Mouse (Mus musculus) MEL-GATA-1-ER (cell line): ENCODE measurements at regions not wholly inside any gene's neighbourhood (a gene's known extent, or its start where the extent isn't known, plus 50 kb on each side); places are given as distances from the start of the nearest gene placed in this dataset.

Experiments used
- DNase-seq: peaks from one replicate; pipeline ENCODE4 v3.0.0-alpha.2; 2012; ENCODE audit warnings: low read depth; ENCODE audit errors: extremely low read depth

DNA sequence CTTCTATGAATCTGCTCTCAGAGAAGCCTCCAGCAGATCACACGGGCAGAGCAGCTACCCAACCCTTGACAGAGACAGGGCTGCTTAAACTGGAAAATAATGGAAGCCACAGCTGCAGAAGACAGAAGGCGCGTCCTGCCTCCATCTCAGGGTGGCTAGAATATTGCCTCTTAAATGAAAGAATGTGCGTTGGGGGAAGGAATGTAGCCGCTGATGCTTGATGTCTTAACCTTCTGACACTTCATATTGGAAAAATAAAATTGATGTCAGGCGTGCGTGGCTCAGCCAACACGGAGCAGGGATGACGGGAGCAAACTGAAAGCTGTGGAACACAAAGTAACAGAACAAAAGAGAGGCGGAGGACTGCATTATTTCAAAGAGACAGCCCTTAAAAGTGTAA is 114.6 kb upstream of the Ppm1h start:
- DNase-seq = no peak

DNA sequence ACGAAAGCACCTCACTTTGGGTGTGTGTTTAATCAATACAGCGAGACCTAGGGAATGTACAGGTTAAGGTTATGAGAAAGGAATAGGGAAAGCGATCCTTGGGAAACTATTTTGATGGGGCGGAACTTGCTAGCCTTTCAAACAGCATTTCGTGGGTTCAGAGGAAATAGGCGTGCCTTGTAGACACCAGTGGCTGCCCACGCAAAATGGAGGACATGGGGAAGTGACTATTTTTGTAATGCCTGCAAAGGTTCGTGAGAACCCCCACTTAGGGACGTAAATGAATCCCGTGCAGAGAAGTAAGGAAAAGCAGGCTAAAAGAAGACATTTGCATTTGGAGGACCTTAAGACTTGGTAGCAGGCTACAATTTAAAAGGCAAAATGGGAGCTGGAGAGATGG is 114.1 kb upstream of the Ppm1h start:
- DNase-seq = no peak

DNA sequence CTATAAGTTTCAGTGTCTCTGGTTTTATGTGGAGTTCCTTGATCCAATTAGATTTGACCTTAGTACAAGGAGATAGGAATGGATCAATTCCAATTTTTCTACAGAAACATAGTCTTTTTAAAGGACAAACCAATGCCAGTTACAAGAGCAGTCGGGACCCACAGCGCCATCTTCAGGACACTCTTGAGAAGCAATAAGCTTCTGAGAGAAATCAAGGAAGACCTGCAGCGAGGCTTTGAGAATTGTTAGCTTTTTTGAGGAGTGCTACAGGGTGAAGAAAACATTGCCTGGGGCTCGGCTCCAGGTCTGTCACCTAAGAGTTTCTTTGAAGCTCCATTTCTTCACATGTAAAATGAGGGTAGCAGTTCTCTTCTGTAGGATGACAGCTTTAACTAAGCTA is 112.0 kb upstream of the Ppm1h start:
- DNase-seq = no peak

DNA sequence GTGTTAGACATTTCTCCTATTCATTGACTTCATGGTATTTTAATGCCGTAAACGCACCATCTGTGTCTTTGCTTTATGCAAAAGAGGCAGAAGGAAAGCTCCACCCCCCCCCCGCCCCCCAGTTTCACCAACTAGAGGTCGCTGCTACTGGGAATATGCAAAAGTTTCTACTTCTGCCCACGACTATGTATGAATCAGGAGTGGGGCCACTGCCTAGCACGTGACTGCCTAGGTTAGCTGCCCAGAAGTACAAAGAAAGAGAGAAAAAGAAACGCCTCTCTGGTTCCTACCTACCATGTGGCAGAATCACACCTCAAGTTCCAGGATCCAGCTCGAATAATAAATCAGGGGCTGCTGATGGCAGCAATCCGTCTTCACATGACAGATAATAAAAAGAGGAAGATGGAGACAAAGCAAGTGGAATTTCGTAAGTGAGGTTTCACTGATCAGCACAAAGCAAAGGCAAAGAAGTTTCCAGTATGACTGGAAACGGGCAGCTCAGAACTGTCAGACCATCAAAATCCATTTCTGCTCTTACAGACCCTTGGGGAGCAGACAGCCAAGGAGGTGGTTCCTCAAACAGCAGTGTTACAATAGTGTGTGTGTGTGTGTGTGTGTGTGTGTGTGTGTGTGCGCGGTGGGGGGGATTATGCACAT is 108.9 kb upstream of the Ppm1h start:
- DNase-seq = no peak

DNA sequence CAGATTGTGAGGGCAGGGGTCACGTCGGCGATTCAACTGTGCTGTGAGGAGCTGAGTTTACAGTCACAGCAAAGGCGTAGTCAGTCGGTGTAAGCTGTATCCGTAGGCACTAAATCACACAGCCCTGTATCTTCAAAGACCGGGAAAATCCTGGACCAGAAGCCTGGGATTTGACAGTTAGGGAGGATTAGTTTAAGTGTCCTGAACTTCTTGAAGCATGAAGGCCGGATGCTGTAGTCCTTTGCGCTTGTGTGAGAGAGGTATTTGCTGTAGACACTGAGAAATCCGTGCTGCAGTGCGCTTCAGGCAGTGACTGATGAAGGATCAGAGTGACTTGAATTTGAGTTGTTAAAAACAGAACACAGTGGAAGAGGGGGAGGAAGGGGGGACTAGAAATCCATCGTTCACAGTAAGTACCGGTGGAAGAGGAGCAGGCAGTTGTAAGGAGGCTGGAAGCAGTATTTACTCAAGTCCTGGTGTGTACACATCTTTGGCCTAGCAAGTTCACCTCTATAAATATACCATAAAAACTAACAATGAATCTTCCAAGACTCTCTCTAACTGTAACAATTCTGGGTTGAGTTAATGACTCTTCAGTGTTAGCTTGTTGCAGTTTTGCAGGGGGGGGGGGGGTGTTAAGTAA is 107.5 kb upstream of the Ppm1h start:
- DNase-seq = no peak

GRCm38 (mm10) chr10:122576171-122577063 is 102.1 kb upstream of the Ppm1h start:
- no peak for DNase-seq

DNA sequence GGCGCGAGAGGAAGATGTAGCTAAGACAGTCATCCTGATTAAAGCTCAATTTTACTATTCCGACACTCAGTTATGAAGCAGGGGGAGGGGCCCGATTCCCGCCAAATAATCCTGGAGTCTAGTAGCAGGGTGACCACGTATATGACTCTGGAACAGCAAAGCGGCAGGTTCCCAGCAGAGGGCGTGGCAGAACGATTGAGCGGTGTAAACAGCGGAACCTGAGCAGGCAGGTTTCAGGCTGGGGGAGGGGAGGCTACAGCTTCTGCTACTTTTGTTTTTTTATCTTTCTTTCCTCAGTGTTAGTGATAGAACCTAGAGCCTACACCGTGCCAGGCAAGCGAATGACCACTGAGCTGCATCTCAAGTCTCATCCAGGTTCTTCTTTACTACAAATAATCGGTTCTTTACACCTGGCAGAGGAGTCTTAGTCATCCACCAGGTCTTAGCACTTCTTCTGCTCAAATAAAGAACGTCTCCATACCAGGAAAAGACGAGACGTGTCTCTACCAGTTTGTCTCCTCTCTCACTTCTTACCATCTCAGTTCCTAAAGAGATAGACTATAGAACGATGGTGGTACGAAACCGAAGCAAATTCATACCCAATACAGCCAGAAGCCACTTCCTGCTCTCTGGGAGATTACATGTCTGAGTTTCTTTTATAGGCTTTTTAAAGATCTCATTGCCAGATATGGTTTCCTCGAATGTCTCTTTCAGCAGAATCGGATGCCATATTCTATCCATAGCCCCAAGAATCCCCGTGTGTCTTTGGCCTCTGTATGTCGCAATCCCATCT is 100.2 kb upstream of the Ppm1h start:
- no peak for DNase-seq

GRCm38 (mm10) chr10:122581096-122581495 is 97.5 kb upstream of the Ppm1h start:
- no peak for DNase-seq

DNA sequence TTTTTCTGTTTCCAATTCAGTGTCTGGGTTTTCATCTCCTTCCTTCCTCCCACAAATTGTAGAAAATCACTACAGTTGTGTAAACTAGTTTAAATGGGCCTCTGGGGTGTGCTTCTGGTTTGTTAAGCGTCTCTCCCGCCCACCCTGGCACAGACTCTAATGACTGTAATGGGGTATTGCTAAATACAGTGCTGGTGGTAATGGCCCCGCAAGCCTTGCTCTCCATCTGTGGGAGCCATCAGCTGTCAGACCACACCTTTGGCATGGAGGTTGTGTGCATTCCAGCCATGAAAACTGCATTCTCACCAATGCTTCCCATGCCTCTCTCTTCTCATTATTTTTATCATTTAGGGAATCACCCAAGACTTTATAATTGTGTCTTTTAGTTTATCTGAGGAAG is 91.0 kb upstream of the Ppm1h start:
- DNase-seq = no peak

DNA sequence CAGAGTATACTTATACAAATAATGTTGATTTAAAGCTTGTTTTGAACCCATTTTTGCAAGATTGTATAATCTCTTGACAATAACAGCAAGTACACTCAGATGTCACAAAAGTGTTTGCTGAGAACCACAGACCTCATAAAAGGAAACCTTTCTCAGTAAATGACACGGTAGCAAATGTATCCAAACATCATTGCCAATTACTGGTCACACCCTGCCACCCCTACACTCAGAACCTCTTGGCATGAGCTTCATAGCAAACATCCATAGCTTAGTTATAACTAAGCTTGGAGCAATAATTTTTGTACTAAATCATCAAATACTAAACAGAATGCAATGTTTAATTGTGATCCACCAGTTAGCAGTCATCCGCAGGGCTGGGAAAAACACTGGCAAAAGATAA is 79.1 kb upstream of the Ppm1h start:
- no peak for DNase-seq

DNA sequence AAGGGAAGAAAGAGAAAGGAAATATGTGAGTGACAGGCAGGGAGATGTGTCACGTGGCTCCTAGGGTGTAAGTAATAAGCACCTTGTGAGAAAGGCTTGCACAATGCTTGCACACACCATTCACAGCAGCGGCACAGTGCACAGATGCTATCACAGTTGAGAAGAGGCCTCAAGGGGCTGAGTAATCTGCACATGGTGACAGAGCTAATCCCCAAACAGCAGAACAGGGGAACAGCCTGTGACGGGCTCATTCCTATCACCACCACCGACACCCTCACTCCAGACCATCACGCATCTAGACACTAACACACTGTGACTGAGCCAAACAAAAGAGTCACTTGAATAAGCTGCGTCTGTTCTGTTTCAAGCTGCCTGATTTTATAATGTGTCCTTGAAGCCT is 76.2 kb upstream of the Ppm1h start:
- DNase-seq = no peak

GRCm38 (mm10) chr10:122603960-122604359 is 74.6 kb upstream of the Ppm1h start:
- no peak for DNase-seq

- no peak for DNase-seq
Measured at GRCm38 (mm10) chr10:122613281-122613680, 65.3 kb upstream of the Ppm1h start.

DNA sequence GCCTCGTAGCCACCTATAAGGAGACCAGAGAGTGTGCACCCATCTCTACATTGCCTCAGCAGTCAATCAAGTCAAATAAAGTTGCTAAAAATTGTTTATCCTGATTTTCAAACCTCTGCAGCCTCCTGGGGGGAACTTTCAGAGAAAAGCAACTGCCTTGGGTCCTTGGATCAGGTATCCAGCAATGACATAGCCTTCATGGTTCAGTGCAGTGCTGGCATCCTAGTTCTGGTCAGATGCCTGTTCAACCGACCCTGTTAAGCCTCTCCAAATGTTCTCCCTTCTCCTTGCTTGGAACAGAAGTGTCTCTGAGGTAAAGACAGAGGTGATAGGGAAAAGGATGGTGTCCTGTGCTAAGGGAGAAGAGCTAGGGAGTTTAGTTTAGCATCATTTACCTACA is 64.7 kb upstream of the Ppm1h start:
- DNase-seq = no peak

DNA sequence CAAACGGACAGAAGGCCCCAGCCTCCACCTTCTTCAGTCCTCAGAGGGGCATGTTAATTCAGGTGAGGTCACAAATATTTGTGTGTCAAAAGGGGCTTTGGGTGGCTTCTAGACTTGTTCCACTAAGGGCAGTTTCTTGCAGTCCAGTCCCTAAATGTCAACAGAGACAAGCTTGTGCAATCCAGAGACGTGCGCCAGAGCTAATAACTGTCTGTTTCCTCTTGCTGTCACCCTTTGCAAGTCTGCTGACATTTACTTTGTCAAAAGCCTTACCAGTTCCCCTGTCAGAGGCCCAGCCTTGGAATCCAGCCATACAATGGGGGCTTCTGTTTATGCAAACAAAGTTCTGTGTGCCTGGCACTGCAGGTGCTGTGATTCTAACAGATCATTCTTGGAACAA is 63.8 kb upstream of the Ppm1h start:
- no peak for DNase-seq

DNA sequence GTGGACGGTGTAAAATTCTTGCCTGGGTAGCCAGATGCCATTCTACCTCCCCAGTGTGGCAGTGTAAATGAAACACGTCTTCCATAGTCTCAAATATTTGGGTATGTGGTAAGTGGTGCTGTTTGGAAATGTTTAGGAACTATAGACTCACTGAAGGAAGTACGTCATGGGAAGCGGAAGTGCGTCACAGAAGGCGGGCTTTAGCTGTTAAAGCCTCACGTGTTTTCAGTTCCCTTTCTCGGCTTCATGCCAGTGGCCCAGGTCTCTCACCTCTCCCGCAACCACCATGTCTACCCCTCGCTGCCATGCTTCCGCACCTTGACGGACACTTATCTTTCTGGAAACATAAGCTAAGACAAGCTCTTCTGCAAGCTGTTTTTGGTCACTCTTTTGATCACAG is 62.9 kb upstream of the Ppm1h start:
- no peak for DNase-seq

- DNase-seq = no peak
Measured at GRCm38 (mm10) chr10:122616385-122616784, 62.2 kb upstream of the Ppm1h start.

DNA sequence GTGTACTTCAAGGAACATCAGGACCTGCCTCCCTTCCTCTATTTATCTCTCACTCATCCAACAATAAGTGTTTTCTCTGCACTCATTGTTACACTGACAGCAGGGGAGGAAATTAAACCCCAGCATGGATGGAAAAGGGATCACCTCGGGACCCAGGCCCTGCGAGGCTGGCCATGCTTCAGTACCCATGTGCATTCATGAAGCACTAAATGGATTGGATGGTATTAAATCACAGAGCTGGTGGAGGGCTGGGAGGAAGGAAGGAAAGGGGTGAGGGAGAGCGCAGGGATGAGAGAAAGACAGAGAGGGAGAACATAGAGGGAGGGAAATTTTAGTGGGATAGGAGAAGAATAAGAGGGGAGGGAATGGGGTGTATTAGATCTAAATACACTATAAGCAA is 59.7 kb upstream of the Ppm1h start:
- no peak for DNase-seq

DNA sequence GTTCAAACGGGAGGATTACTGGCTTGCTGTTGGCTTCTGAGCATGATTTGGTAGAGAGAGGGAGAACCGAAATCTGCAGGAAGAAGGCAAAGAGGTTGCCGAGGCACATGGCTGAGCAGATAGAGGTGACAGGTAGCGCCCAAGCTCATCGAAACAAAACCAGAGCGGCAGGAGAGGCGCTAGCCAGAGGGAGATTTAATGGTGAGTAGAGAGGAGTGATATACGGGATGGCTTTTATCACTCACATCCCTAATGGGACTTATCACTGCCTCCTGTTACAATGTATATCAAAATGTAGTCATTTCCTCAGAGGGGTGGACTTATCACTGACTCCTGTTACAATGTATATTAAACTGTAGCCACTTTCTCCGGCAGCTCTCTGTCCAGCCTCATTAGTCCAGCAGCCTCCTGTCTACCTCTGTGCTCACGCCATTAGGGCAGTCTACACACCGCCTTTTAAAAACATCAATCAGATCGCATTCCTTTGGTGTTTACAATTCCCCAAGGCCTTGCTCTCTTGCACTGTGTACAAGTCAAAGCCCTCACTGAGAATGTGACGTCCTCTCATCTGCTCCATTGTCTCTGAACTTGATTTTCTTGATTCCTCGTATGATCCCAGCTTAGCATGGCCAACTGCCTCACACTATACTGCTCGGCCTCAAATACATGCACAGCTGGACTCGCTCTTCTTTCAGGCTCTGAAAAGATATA is 59.0 kb upstream of the Ppm1h start:
- no peak for DNase-seq
